Mouse (Mus musculus) midbrain, embryonic 10.5 days (tissue): ENCODE results near the gene Pparg. TPM values are rescaled to one million over a fixed set of nuclear protein-coding genes. Genes with fewer than 3 reads are reported as not detected.

Experiments used
- DNase-seq: peaks from one replicate; pipeline ENCODE4 v3.0.0-alpha.2; 2017; ENCODE audit warnings: low spot score
- H3K27ac ChIP-seq: fragments of 300-500 bp; sonication (generic); replicated peaks from 2 replicates; pipeline ENCODE4 v1.5.1; 2016; ENCODE audit warnings: mild to moderate bottlenecking
- H3K27me3 ChIP-seq: fragments of 300-500 bp; sonication (generic); 2 replicates; pipeline ENCODE4 v1.6.1; 2016; ENCODE audit warnings: low read depth, mild to moderate bottlenecking; ENCODE audit not compliant: poor library complexity, severe bottlenecking
- H3K36me3 ChIP-seq: fragments of 300-500 bp; sonication (generic); 2 replicates; pipeline ENCODE4 v1.6.1; 2016; ENCODE audit warnings: mild to moderate bottlenecking, moderate library complexity
- H3K4me1 ChIP-seq: fragments of 300-500 bp; sonication (generic); 2 replicates; pipeline ENCODE4 v1.6.1; 2016
- H3K4me3 ChIP-seq: fragments of 300-500 bp; sonication (generic); 2 replicates; pipeline ENCODE4 v1.5.1; 2016; ENCODE audit warnings: mild to moderate bottlenecking, moderate library complexity
- H3K9me3 ChIP-seq: fragments of 300-500 bp; sonication (generic); replicated peaks from 2 replicates; pipeline ENCODE4 v1.6.1; 2016; ENCODE audit warnings: mild to moderate bottlenecking
- WGBS: fragments of 180-500 bp; shearing (Covaris S2); methylation state at CpG from one replicate; pipeline ENCODE4 v1.1.7; 2016; 5-methylcytosine and 5-hydroxymethylcytosine counted together
- polyA plus RNA-seq: library from polyadenylated mRNA; unstranded; fragments of >200 nt; fragmentation: Nextera tagmentation; extraction: Ambion mirVana; gene quantifications from 2 replicates; pipeline ENCODE4 v1.2.1, GENCODE M21; 2016

Pparg gene
- polyA plus RNA-seq, 1 experiment from 2014 or later = 0.06 TPM

GRCm38 (mm10) chr6:115503549-115504159 is 142.9 kb downstream of the Pparg start:
- Histone ChIP-seq H3K27ac (no peak overlapping the region), H3K4me1 (no peaks in the 10 kb centered on the region), H3K4me3 (no peak overlapping the region), H3K36me3 (no peaks in the 10 kb centered on the region), H3K27me3 (peaks cover 4% of the 10 kb centered on the region; the same call in 1 of the 2 replicates), H3K9me3 (peaks cover 6% of the 10 kb centered on the region; the same call in 1 of the 2 replicates)
- DNase-seq = no peak
- WGBS = 92% methylated on average over 10 of the region's 10 CpGs

GRCm38 (mm10) chr6:115504160-115504558 is 143.4 kb downstream of the Pparg start:
- H3K36me3 ChIP-seq = no peaks in the 10 kb centered on the region
- H3K4me3 ChIP-seq = no peak overlapping the region
- H3K27me3 ChIP-seq = peaks cover 4% of the 10 kb centered on the region; the same call in 1 of the 2 replicates
- peaks cover 10% of the 10 kb centered on the region; the same call in 1 of the 2 replicates for H3K9me3 ChIP-seq
- no peaks in the 10 kb centered on the region for H3K4me1 ChIP-seq
- DNase-seq = no peak
- H3K27ac ChIP-seq = no peak overlapping the region
- WGBS = 82% methylated on average over 3 of the region's 3 CpGs

GRCm38 (mm10) chr6:115504915-115505314 is 144.2 kb downstream of the Pparg start:
- no peak overlapping the region for H3K27ac ChIP-seq
- 84% methylated on average over 5 of the region's 5 CpGs for WGBS
- H3K27me3 ChIP-seq = no peaks in the 10 kb centered on the region
- DNase-seq = no peak
- H3K4me3 ChIP-seq = no peak overlapping the region
- peaks cover 10% of the 10 kb centered on the region; the same call in 1 of the 2 replicates for H3K9me3 ChIP-seq
- H3K4me1 ChIP-seq = no peaks in the 10 kb centered on the region
- no peaks in the 10 kb centered on the region for H3K36me3 ChIP-seq

GRCm38 (mm10) chr6:115506425-115506824 is 145.7 kb downstream of the Pparg start:
- Histone ChIP-seq H3K4me3 (no peak overlapping the region), H3K27me3 (no peaks in the 10 kb centered on the region), H3K9me3 (peaks cover 10% of the 10 kb centered on the region; the same call in 1 of the 2 replicates), H3K4me1 (no peaks in the 10 kb centered on the region), H3K27ac (no peak overlapping the region), H3K36me3 (no peaks in the 10 kb centered on the region)
- DNase-seq = no peak
- 86% methylated on average over 1 of the region's 1 CpGs for WGBS

- WGBS = 93% methylated on average over 3 of the region's 3 CpGs
- H3K4me1 ChIP-seq = no peaks in the 10 kb centered on the region
- no peak for DNase-seq
- no peak overlapping the region for H3K27ac ChIP-seq
- peaks cover 10% of the 10 kb centered on the region; the same call in 1 of the 2 replicates for H3K9me3 ChIP-seq
- no peaks in the 10 kb centered on the region for H3K27me3 ChIP-seq
- H3K4me3 ChIP-seq = no peak overlapping the region
- H3K36me3 ChIP-seq = no peaks in the 10 kb centered on the region
Measured at GRCm38 (mm10) chr6:115511447-115511846, 150.7 kb downstream of the Pparg start.

- H3K36me3 ChIP-seq = no peaks in the 10 kb centered on the region
- no peak overlapping the region for H3K4me3 ChIP-seq
- DNase-seq = no peak
- 92% methylated on average over 4 of the region's 4 CpGs for WGBS
- no peaks in the 10 kb centered on the region for H3K27me3 ChIP-seq
- peaks cover 9% of the 10 kb centered on the region; the same call in 1 of the 2 replicates for H3K9me3 ChIP-seq
- H3K27ac ChIP-seq = no peak overlapping the region
- H3K4me1 ChIP-seq = no peaks in the 10 kb centered on the region
Measured at GRCm38 (mm10) chr6:115513207-115513606, 152.5 kb downstream of the Pparg start.

GRCm38 (mm10) chr6:115517904-115518303 is 157.2 kb downstream of the Pparg start:
- WGBS = 87% methylated on average over 4 of the region's 4 CpGs
- no peaks in the 10 kb centered on the region for H3K9me3 ChIP-seq
- H3K27me3 ChIP-seq = no peaks in the 10 kb centered on the region
- H3K4me3 ChIP-seq = no peak overlapping the region
- no peaks in the 10 kb centered on the region for H3K36me3 ChIP-seq
- DNase-seq = no peak
- no peak overlapping the region for H3K27ac ChIP-seq
- peaks cover 9% of the 10 kb centered on the region; the same call in 1 of the 2 replicates for H3K4me1 ChIP-seq

- WGBS = 76% methylated on average over 2 of the region's 2 CpGs
- Histone ChIP-seq H3K4me3 (no peak overlapping the region), H3K9me3 (no peaks in the 10 kb centered on the region), H3K27me3 (no peaks in the 10 kb centered on the region), H3K4me1 (peaks cover 10% of the 10 kb centered on the region), H3K27ac (no peak overlapping the region), H3K36me3 (no peaks in the 10 kb centered on the region)
- no peak for DNase-seq
Measured at GRCm38 (mm10) chr6:115518352-115518751, 157.6 kb downstream of the Pparg start.

- Histone ChIP-seq H3K27ac (peak overlapping the region; percentile 28; the same call in 1 of the 2 replicates), H3K27me3 (no peaks in the 10 kb centered on the region), H3K9me3 (no peaks in the 10 kb centered on the region), H3K4me3 (no peak overlapping the region), H3K36me3 (no peaks in the 10 kb centered on the region), H3K4me1 (peaks cover 15% of the 10 kb centered on the region)
- DNase-seq = no peak
- 65% methylated on average over 12 of the region's 12 CpGs for WGBS
Measured at GRCm38 (mm10) chr6:115519275-115519699, 158.5 kb downstream of the Pparg start.

- Histone ChIP-seq H3K27me3 (no peaks in the 10 kb centered on the region), H3K27ac (no peak overlapping the region), H3K9me3 (no peaks in the 10 kb centered on the region), H3K4me1 (peaks cover 15% of the 10 kb centered on the region), H3K36me3 (no peaks in the 10 kb centered on the region), H3K4me3 (no peak overlapping the region)
- 85% methylated on average over 1 of the region's 1 CpGs for WGBS
- DNase-seq = no peak
Measured at GRCm38 (mm10) chr6:115521923-115522322, 161.2 kb downstream of the Pparg start.

- Histone ChIP-seq H3K27ac (no peak overlapping the region), H3K36me3 (no peaks in the 10 kb centered on the region), H3K9me3 (no peaks in the 10 kb centered on the region), H3K4me1 (peaks cover 15% of the 10 kb centered on the region), H3K27me3 (no peaks in the 10 kb centered on the region), H3K4me3 (no peak overlapping the region)
- 82% methylated on average over 6 of the region's 6 CpGs for WGBS
- DNase-seq = no peak
Measured at GRCm38 (mm10) chr6:115522691-115523146, 162.0 kb downstream of the Pparg start.

- H3K4me1 ChIP-seq = peaks cover 15% of the 10 kb centered on the region
Measured at GRCm38 (mm10) chr6:115523201-115523600, 162.4 kb downstream of the Pparg start.

GRCm38 (mm10) chr6:115524449-115524990 is 163.8 kb downstream of the Pparg start:
- WGBS = 84% methylated on average over 9 of the region's 9 CpGs
- no peaks in the 10 kb centered on the region for H3K36me3 ChIP-seq
- H3K27ac ChIP-seq = no peak overlapping the region
- H3K27me3 ChIP-seq = no peaks in the 10 kb centered on the region
- no peaks in the 10 kb centered on the region for H3K9me3 ChIP-seq
- DNase-seq = no peak
- H3K4me3 ChIP-seq = no peak overlapping the region
- H3K4me1 ChIP-seq = peaks cover 9% of the 10 kb centered on the region

More at GRCm38 (mm10) chr6:115523201-115523600, 162.4 kb downstream of the Pparg start:
- no peak overlapping the region for H3K4me3 ChIP-seq
- no peaks in the 10 kb centered on the region for H3K27me3 ChIP-seq
- H3K27ac ChIP-seq = no peak overlapping the region
- H3K36me3 ChIP-seq = no peaks in the 10 kb centered on the region
- H3K9me3 ChIP-seq = no peaks in the 10 kb centered on the region
- 84% methylated on average over 9 of the region's 9 CpGs for WGBS
- no peak for DNase-seq
